Mouse (Mus musculus) myocyte (in vitro differentiated cells): ENCODE measurements around the gene Olfr1502.

Experiments
- CEBPB ChIP-seq: IDR thresholded peaks from 2 replicates; pipeline ENCODE4 v1.6.1; 2011; ENCODE audit warnings: mild to moderate bottlenecking, moderate library complexity; ENCODE audit not compliant: poor library complexity, insufficient read depth, severe bottlenecking
- E2F4 ChIP-seq: IDR thresholded peaks from one replicate; pipeline ENCODE4 v1.6.1; 2011; ENCODE audit warnings: mild to moderate bottlenecking, control low read depth, moderate library complexity; ENCODE audit not compliant: insufficient read depth
- MAX ChIP-seq: IDR thresholded peaks from one replicate; pipeline ENCODE4 v1.6.1; 2011; ENCODE audit warnings: low read depth, mild to moderate bottlenecking, control low read depth
- MYOD1 ChIP-seq, 3 experiments: IDR thresholded peaks; one replicate each; pipeline ENCODE4 v1.6.1; 2011; ENCODE audit warnings: control low read depth in 2 of 3, low read depth in 2 of 3, mild to moderate bottlenecking in 2 of 3, moderate library complexity in 1 of 3; ENCODE audit not compliant: insufficient read length in 2 of 3, control insufficient read depth in 1 of 3
- MYOG ChIP-seq, 3 experiments: IDR thresholded peaks; one replicate each; pipeline ENCODE4 v1.6.1; 2011; ENCODE audit warnings: control low read depth in 2 of 3, low read depth in 2 of 3, mild to moderate bottlenecking in 2 of 3; ENCODE audit not compliant: insufficient read length in 2 of 3, control insufficient read depth in 1 of 3, insufficient read depth in 1 of 3
- POLR2A ChIP-seq: IDR thresholded peaks from one replicate; pipeline ENCODE4 v1.6.1; 2011; ENCODE audit warnings: low read depth, mild to moderate bottlenecking, control low read depth, moderate library complexity; ENCODE audit not compliant: insufficient read length
- POLR2AphosphoS2 ChIP-seq: IDR thresholded peaks from one replicate; pipeline ENCODE4 v1.6.1; 2011; ENCODE audit warnings: low read depth, control low read depth; ENCODE audit not compliant: insufficient read length
- REST ChIP-seq: IDR thresholded peaks from one replicate; pipeline ENCODE4 v1.6.1; 2011; ENCODE audit warnings: mild to moderate bottlenecking, control low read depth, moderate library complexity; ENCODE audit not compliant: insufficient read depth, insufficient read length
- TCF12 ChIP-seq: IDR thresholded peaks from one replicate; pipeline ENCODE4 v1.6.1; 2011; ENCODE audit warnings: mild to moderate bottlenecking, control low read depth; ENCODE audit not compliant: poor library complexity, insufficient read depth, severe bottlenecking
- USF1 ChIP-seq: IDR thresholded peaks from one replicate; pipeline ENCODE4 v1.6.1; 2011; ENCODE audit warnings: low read depth, mild to moderate bottlenecking, control low read depth, moderate library complexity

GRCm38 (mm10) chr19:13818827-13819226 is 42.8 kb upstream of the Olfr1502 start:
- TF ChIP-seq POLR2A, result no peak
- TF ChIP-seq CEBPB, result no peak
- no peak for TF ChIP-seq MAX
- no peak for TF ChIP-seq REST
- TF ChIP-seq TCF12, result no peak
- no peak for TF ChIP-seq MYOD1 (IDR thresholded peaks at IDR 0.05; ENCODE audit: control insufficient read depth in 1 of 3, insufficient read length in 2 of 3, low read depth in 2 of 3)
- TF ChIP-seq E2F4, result no peak
- TF ChIP-seq MYOG (IDR thresholded peaks at IDR 0.05; ENCODE audit: control insufficient read depth in 1 of 3, insufficient read depth in 1 of 3, insufficient read length in 2 of 3, low read depth in 2 of 3), result no peak
- TF ChIP-seq POLR2AphosphoS2, result no peak
- TF ChIP-seq USF1, result no peak
